Mouse (Mus musculus): ENCODE measurements around the gene Pitx3. TPM values are rescaled to one million over a fixed set of nuclear protein-coding genes. Genes with fewer than 3 reads are reported as not detected.
"Not testable (repeated sequence)": the region's sequence is repeated elsewhere in the genome, so short reads cannot be mapped to it uniquely, and the experiment has no call there.

Pitx3 gene
- total RNA-seq, 2 experiments from 2014 or later = not detected

DNA sequence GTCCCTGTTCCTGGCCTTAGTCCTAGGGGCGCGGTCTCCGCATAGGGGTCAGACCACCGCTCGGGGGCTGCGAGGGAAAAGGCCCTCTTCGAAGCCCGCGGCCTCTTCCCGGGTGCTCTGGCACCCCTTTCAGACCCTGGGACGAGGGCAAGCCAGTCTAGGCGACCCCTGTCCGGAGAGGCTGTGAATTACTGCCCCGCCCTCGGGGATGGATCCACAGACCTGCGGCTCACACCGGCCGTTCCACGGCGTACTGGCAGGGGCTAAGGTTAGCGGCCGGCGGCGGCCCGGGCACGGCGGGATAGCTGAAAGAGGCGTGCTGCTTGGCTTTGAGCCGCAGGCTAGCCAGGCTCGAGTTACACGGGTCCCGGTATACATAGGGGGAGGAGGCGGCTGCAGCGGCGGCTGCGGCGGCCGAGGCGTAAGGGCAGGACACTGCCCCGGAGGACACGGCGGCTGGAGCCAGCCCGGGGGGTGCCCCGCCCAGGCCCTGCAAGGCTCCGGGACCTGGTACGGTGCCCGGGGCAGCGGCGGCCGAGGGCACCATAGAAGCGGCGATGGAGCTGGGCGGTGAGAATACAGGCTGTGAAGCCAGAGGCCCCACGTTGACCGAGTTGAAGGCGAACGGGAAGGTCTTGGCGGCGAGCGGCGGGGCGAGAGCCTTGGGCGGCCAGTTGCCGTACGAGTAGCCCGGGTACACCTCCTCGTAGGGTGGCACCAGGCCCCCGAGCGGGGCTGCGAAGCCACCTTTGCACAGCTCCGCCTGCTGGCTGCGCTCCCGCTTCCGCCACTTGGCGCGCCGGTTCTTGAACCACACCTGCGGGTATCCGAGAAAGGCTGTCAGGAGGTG lies 12.1 kb downstream of the Pitx3 start:
- DNase-seq (ENCODE audit: extremely low spot score in 1 of 2, low spot score in 2 of 2) = peak in 1 of 2 experiments; percentile 48
- intact Hi-C loops (cut with DNase I) = loop anchor here (1.0 to 2.0 kb wide), 2 partner anchors 118 to 169 kb away; partner anchors contain the start of gene Nfkb2

DNA sequence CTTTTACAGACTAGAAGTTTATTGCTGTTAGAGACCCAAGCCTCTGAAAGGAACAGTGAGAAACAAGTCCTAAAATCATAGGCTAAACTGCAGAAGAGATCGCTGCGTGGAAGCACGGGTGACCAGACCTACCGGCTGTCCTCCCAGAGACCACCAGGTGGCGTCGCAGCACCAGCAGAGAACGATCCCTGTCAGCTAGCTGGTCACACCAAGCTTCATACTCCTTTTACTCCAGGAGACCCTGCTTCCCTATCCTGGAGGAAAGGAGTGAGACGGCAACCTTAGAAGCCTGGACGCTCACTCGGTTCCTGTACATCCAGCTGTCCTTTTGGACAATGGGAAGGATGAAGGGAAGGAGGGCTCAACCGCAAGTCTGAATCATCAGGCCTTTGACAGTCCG lies 12.8 kb downstream of the Pitx3 start:
- intact Hi-C loops (cut with DNase I) = loop anchor here (1.0 kb wide), 1 partner anchor 119 kb away; no protein-coding TSS in a partner anchor

DNA sequence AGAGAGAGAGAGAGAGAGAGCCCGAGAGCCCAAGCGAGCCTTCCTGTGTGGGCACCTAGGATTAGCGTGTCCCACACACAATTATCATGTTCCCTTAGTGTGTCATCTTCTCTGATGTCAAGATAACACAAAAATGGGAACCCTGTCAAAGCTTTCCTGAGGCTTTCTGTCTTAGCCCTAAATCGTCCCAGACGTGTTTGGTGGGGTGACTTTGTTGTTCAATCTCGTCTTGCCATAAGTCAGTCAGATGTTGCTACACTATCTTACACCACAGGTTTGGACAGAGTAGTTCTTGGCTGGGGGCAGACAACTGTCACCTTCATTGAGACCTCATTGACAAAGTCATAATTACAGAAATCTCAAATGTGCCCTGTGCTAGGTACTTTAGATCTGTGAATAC lies 15.5 kb downstream of the Pitx3 start:
- DNase-seq (ENCODE audit: extremely low spot score in 1 of 2, low spot score in 2 of 2) = no peak
- intact Hi-C loops (cut with DNase I) = no loop called here

More for the DNA sequence above, 12.8 kb downstream of the Pitx3 start:
- peak; percentile 89 to 90 for DNase-seq (ENCODE audit: extremely low spot score in 1 of 2, low spot score in 2 of 2)

DNA sequence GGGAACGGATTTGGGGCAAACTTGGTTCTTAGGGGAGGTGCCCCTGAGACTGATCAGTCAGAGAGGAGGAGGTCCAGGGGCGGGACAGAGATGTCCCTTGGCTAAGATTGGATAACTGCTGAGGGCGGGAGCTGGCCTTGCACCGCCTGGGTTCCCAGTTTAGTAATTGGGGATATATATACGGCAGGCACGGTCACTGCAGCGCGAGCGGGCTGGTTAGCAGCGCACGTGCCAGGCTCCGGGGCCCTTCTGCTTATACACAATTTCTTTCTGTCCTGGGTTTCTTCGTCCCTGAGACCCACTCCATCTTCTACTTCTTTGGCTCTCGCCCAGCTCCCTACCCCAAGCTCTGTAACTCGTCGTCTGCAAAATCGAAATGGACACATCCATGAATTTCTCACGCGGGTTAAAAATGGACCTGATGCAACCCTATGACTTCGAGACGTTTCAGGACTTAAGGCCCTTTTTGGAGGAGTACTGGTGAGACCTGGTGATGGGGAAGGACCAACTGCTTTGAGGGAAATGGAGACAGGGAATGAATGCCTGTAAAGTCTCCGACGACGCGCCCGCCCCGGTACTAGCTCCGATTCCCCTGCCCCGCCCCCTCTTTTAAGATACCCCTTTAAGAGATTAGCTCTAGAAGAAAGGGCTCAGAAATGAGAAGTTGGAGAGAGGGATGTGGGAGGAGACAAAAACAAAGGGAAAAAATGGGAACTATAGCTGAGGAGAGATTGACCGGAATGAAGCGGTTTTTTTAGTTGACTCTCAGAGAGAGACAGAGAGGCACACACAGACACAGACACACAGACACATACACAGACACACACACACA lies 16.2 kb downstream of the Pitx3 start, which contains the start of gene Elovl3:
Gene Elovl3, plus strand, starts transcription at position 204 of the 832 bp plus-strand sequence.
- intact Hi-C loops (cut with DNase I) = no loop called here
- no peak for DNase-seq (ENCODE audit: extremely low spot score in 1 of 2, low spot score in 2 of 2)

DNA sequence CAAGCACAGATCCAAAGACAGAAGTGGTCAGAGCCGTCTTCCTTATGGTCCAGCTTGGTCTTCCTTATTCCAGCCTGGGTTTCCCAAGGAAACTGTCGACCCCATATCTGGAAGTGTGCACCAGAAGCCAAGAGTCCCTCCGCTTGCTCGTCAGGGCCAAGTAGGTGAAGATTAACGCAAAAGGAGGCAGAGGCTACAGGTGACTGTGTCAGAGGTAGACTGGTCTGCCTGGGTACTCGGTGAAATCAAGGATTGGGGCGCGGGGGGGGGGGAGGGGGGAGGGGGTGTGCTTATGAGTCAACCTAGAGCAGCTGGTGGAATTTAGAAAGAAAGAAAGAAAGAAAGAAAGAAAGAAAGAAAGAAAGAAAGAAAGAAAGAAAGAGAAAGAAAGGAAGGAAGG lies 16.8 kb downstream of the Pitx3 start:
- DNase-seq (ENCODE audit: extremely low spot score in 1 of 2, low spot score in 2 of 2) = no peak
- intact Hi-C loops (cut with DNase I) = no loop called here

DNA sequence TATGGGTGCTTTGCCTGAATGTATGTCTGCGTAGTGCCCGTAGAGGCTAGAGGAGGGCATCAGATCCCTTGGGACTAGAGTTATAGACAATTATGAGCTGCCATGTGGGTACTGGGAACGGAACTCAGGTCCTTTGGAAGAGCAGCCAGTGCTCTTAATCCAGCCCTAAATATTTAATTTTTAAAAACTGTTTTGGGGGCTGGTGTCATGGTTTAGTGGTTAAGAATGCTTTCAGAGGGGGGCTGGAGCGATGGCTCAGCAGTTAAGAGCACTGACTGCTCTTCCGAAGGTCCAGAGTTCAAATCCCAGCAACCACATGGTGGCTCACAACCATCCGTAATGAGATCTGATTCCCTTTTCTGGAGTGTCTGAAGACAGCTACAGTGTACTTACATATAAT lies 18.4 kb downstream of the Pitx3 start:
- DNase-seq (ENCODE audit: extremely low spot score in 1 of 2, low spot score in 2 of 2); intact Hi-C loops (cut with DNase I): not testable (repeated sequence)

DNA sequence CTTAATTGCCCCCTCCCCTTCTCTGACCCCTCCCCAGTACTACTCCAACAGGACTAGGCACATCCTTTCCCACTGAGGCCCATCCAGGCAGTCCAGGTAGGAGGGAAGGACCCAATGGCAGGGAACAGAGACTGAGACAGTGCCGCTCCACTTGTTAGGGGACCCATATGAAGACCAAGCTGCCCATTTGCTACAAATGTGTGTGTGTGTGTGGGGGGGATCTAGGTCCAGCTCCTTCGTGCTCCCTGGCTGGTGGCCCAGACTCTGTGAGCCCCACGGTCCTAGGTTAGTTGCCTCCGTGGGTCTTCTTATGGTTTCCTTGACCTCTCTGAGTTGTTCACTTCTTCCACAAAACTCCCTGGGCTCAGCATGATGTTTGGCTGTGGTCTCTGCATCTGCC lies 21.8 kb downstream of the Pitx3 start:
- no peak for DNase-seq (ENCODE audit: extremely low spot score in 1 of 2, low spot score in 2 of 2)
- intact Hi-C loops (cut with DNase I) = no loop called here

DNA sequence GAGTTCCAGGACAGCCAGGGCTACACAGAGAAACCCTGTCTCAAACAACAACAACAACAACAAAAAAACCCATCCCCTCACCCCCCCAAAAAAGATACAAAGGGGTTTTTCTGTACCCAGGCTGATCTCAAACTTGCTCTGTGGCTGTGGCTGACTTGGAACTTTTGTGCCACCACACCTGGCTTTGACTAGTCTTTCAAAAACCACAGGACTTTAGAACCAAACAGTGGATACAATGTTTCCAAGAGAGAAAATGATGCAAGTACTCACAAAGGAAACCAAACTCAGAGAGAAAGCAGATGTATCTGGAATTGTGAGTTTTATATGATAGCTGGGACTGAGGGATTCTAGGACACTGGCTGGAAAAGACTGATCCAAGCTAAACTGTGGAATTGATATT lies 23.5 kb downstream of the Pitx3 start:
- intact Hi-C loops (cut with DNase I) = no loop called here
- DNase-seq (ENCODE audit: extremely low spot score in 1 of 2, low spot score in 2 of 2) = no peak

DNA sequence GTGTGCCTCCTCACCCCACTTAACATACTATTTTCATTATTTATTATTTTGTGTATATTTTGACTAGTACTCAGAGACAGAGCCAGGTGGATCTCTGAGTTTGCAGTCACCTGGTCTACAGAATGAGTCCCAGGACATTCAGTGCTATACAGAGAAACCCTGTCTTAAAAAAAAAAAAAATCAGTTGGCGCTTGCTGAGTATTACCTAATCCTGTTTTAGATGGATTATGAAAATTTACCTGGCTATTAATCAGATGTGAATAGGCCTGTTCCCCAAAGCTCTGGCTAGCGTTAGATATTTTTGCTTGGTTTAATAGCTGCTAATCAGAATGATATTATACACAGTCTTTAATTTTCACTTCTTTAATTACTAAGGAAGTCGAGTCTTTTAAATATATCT lies 24.2 kb downstream of the Pitx3 start:
- intact Hi-C loops (cut with DNase I) = no loop called here
- DNase-seq (ENCODE audit: extremely low spot score in 1 of 2, low spot score in 2 of 2) = no peak

DNA sequence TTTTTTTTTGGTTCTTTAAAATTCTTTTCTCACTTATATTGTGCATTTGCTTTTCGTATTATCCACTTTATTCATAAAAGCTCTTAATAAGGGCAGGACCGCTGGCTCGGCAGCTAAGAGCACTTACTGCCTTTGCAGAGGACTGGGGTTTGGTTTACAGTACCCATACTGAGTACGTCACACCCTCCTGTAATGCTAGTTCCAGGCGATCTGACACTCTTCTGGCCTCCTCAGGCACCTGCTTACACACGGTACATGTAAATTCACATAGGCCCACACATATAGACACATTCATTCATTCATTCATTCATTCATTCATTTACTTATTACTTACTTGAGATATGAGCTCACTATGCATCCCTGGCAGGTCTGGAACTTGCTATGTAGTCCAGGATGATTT lies 27.3 kb downstream of the Pitx3 start:
- DNase-seq (ENCODE audit: extremely low spot score in 1 of 2, low spot score in 2 of 2) = no peak
- intact Hi-C loops (cut with DNase I) = no loop called here

DNA sequence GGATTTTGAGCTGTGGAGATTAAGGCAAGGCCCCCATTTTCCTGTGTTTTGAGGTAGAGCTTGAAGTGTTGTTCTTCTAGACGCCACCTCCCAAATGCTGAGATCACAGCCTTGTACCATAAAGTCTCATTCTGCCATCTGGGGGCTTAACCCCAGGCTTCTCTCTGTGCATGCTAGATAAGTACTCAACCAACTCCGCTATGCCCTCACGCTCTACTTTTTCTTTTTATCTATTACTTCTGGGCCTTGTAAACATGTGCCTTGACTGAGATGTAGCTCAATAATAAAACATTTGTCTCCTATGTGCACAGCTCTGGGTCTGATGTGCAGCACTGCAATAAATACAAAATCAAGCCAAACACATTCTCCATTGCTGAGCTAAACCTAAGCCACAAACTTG lies 28.7 kb downstream of the Pitx3 start:
- DNase-seq (ENCODE audit: extremely low spot score in 1 of 2, low spot score in 2 of 2) = no peak
- intact Hi-C loops (cut with DNase I) = no loop called here

DNA sequence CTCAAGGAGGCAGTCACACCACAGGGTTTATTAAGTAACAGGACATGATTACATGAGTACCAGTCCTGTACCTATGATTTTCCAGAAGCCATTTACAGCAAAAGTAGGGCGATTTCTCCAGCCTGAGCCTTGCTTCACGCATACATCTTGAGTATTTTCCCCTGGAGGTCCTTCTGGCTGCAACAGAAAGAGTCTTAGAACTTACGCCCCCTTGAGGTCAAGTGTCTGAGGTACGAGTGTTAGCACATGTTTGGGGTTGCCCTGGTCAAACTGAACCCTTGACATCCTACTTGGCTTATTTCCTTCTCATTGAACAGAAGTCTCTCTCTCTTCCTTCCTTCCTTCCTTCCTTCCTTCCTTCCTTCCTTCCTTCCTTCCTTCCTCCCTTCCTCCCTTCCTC lies 33.5 kb downstream of the Pitx3 start:
- intact Hi-C loops (cut with DNase I) = no loop called here
- no peak for DNase-seq (ENCODE audit: extremely low spot score in 1 of 2, low spot score in 2 of 2)

DNA sequence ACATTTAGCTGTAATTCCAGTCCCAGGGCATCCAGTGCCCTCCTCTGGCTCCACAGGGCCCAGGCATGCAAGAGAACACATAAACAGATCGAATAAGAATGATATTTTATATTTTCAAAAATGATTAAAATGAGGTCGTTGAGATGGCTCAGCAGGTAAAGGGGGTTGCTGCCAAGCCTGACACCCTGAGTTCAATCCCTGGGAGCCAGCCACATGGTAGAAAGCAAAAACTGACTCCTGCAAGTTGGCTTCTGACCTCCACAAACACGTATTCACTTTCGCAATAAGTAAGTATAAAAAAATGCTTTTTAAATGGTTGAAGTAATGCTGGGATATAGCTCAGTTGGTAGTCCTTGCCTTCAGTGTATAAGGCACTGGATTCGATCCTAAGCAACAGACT lies 37.3 kb downstream of the Pitx3 start:
- no peak for DNase-seq (ENCODE audit: extremely low spot score in 1 of 2, low spot score in 2 of 2)
- intact Hi-C loops (cut with DNase I) = no loop called here

DNA sequence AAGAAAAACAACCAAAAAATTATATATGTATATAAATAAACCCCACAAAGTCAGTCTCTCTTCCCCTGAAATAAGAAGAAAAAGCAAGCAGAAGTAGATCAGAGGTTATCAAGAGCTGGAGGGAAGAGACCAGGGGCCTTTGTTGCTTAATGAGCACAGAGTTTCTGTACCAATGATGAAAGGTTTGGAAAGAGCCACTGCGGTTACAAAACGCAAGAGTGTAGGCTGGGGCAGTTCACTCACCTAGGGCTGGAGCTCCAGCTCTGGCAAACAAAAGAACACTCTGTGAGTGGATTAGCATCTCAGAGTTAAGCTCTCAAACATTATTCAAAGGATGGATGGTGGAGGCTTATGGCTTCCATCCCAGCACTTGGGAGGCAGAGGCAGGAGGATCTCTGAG lies 37.9 kb downstream of the Pitx3 start:
- no peak for DNase-seq (ENCODE audit: extremely low spot score in 1 of 2, low spot score in 2 of 2)
- intact Hi-C loops (cut with DNase I) = no loop called here

DNA sequence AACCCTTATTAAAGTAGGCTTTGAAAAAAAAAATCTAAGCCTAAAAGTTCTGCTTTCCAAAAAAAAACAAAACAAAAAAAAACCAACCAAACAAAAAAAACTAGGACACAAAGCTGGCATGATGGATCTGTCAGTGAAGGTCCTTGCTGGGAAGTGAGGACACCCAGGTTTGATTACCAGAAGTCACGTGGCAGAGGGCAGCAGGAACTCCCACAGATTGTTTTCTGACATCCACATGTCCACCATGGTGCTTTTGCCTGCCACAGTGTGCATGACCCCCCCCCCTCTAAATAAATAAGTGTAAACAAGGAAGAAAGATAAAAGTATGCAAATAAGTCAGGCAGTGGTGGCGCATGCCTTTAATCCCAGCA lies 44.0 kb downstream of the Pitx3 start:
- no peak for DNase-seq (ENCODE audit: extremely low spot score in 1 of 2, low spot score in 2 of 2)

DNA sequence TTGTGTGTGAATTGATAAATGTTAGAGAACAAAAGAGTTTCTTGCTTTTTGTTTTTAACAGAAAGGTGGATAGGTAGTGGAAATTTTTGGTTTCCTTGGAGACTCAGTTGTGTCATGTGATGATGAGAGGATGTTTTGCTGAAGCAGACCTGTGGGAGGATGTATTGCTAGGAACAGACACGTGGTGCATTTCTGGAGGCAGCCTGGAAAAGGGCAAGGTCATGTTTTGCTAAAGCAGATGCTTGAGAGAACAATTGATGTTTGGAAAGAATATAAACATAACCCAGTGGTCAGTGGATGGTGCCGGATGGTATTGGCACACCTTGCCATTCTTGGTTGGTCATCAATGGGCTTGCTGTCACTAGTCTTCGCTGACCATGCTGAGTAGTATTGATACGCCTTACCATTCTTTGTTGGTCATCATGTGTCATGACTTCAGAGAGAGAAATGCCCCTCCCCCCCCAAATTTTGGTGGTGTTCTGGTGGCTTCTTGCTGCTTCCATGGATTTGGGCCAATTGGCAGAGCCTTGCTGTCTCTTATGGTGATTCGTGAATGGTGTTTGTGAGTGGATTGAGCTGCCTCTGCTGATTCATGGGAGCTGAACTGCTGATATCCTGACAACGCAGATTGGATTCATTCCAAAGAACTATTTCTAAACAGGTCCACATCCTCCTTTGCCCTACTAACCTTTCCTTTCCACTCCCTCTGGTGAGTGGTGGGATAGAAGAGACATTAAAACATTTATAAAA lies 44.5 kb downstream of the Pitx3 start:
- intact Hi-C loops (cut with DNase I) = no loop called here
- DNase-seq (ENCODE audit: extremely low spot score in 1 of 2, low spot score in 2 of 2) = no peak

More for the DNA sequence above, 44.0 kb downstream of the Pitx3 start:
- intact Hi-C loops (cut with DNase I) = no loop called here

DNA sequence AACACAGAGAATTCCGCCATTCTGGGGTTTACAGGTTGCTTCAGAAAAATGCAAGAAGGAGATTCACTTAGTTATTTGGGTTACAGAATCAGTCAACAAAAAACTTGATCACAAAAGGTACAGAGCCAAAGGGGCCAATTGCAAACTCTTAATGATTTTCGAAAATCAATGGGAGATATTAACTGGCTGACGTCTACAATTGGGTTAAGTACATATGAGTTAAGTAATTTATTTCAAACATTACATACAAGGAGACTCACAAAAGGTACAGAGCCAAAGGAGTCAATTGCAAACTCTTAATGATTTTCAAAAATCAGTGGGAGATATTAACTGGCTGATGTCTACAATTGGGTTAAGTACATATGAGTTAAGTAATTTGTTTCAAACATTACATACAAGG lies 48.6 kb downstream of the Pitx3 start:
- intact Hi-C loops (cut with DNase I) = no loop called here
- no peak for DNase-seq (ENCODE audit: extremely low spot score in 1 of 2, low spot score in 2 of 2)

DNA sequence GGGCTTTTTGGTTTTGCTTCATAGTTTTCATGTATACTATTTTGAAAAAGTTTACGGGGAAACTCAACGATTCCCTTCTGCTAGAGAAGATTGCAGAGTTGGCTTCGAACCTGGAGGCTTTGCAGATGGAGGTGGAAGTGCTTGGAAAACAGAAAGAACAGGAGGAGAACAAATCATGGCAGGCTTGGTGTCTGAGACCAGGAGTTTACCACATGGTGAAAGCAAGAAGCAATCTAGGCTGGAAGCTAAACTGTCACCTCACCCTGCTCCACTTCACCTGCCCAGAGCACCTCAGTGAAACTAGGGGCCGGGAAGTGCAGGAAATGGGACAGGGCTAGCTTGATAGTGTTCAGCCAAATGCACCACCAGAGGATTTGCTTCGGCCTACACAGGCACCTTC lies 51.7 kb downstream of the Pitx3 start:
- intact Hi-C loops (cut with DNase I) = no loop called here
- no peak for DNase-seq (ENCODE audit: extremely low spot score in 1 of 2, low spot score in 2 of 2)

DNA sequence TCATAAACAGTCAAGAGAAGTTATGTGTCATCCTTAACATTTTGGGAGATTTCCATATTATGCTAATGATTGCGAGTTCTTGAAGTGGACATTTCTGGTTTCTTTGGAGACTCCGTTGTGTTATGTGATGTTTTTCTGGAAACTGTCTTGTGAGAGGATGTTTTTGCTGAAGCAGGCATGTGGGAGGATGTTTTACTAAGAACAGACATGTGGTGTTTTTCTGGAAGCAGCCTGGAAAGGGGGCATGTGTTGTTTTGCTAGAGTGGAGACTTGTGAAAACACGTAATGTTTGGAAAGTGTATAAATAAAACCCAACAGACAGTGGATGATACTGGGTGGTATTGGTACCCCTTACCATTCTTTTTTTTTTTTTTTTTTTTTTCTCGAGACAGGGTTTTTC lies 52.8 kb downstream of the Pitx3 start:
- DNase-seq (ENCODE audit: extremely low spot score in 1 of 2, low spot score in 2 of 2) = no peak

More for the DNA sequence above, 52.8 kb downstream of the Pitx3 start:
- intact Hi-C loops (cut with DNase I) = no loop called here
